Mouse (Mus musculus) adrenal gland, adult (tissue): ENCODE results near the gene Gm9639.
"Not testable (repeated sequence)": the region's sequence is repeated elsewhere in the genome, so short reads cannot be mapped to it uniquely, and the experiment has no call there.

Experiments used
- DNase-seq, 2 experiments: peaks; one replicate each; pipeline ENCODE4 v3.0.0; 2022 to 2023; ENCODE audit warnings: low spot score in 1 of 2; ENCODE audit not compliant: inconsistent age in 2 of 2

Gene Gm9639

DNA sequence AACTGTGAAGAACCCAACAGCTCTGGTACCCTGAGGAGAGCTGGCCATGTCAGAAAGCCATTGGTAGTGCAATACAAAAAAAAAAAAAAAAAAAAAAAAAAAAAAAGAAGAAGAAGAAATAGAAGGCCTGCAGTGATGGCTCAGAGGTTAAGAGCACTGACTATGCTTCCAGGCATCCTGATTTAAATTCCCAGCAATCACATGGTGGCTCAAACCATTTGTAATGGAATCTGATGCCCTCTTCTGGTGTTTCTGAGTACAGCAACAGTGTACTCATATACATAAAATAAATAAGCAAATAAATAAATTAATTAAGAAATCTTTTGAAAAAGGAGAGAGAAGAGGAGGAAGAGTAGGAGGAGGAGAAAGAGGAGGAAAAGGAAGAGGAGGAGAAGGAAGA, 41.4 kb downstream of the Gm9639 start:
- DNase-seq, result no peak

DNA sequence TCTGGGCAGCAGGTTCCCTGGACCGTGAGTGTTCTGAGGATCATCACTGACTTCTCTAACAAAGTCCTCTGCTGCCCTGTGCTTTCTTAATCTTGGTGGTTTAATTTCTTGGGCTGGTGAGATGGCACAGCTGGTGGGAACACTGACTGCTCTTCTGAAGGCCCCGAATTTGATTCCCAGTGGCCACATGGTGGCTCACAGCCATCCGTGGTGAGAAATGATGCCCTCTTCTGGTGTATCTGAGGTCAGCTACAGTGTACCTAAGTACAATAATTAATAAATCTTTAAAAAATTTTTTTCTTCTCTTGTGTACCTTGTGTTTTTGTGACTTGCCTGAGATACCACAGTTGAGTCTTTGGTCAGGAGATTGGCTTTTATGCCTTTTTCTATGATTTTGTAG, 42.6 kb downstream of the Gm9639 start:
- DNase-seq, result not testable (repeated sequence)

DNA sequence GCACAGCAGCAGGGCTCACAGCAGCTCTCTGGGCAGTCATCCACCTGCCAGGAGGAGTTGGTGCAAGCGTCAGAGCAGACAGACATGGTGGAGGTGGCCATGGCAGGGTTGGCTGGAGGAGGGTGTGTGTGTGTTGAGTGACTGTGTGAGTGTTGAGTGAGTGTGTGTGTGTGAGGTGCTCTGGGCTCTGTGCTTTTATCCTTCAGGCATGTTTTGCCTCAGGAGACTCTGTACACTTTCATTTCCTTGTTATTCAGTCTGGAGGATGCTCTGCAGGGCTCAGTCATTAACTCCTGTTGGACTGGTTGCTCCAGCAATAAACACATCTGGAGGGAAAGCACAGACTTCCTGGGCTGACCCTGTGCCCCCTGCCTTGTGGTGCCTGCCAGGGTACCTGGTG, 43.6 kb downstream of the Gm9639 start, which contains the start of gene Gm9736:
Gene Gm9736 (minus strand): TSS at position 101 of the 400 bp plus-strand sequence.
- not testable (repeated sequence) for DNase-seq

DNA sequence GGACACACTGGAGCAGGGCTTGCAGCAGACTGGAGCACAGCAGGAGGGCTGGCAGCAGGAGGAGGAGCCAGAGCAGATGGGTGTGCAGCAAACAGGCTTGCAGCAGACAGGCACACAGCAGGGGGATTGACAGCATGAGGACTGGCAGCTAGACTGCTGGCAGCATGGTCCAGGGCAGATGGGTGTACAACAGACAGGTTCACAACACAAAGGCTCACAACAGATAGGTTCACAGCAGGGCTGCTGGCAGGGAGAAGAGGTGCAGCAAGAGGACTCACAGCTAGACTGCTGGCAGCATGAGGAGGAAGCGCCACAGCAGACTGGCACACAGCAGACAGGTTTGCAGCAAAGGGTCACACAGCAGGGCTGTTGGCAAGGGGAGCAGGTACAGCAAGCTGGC, 44.2 kb downstream of the Gm9639 start:
- not testable (repeated sequence) for DNase-seq
